Mouse (Mus musculus) cerebellum, postnatal 10 days (tissue): ENCODE data around the gene Gm8232.
"Not testable (repeated sequence)": the region's sequence is repeated elsewhere in the genome, so short reads cannot be mapped to it uniquely, and the experiment has no call there.

Experiments used
- DNase-seq, 2 experiments: peaks; one replicate each; pipeline ENCODE4 v3.0.0; 2021; ENCODE audit warnings: mixed read lengths in 2 of 2

The Gm8232 gene

DNA sequence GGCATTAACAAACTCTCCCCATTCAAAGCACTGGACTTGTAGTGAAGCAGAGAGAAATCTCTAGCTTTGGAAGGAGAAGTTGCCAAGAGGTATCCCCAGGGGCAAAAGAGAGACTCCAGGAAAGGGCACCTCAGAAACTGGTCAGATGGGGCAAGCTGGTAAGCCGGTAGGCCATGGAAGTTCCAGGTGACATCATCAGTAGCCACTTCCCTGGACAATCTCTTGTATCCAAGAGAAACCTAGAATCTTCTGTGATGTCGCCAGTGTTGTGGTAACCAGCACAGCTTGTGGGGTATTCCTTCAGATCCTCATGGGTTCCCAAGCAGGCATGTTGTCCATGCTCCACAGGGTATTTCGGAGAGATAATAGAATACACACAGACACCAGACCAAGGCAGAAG lies at the start of gene Gm8232:
Gm8232 (plus strand) TSS at position 301 of the 400 bp plus-strand sequence.
- not testable (repeated sequence) for DNase-seq

DNA sequence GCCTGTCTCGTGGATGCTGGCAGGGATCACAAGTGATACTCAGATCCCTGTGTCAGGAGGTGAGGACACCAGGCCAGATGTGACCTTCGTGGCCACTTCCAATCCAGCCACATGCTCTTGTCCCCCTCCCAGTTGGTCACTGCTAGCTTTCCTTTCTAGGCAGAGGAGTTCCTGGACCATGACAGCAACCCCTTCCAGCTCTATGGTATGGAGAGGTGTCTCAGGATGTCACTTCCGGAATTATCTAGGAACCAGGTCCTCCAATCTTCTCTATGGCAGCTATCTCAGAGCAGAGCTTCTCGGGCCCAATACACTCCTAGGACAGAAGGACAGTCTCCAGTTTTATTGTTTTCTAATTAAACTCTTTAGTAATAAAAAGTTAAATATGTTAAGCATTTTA lies 49.2 kb upstream of the Gm8232 start:
- DNase-seq = not testable (repeated sequence)

DNA sequence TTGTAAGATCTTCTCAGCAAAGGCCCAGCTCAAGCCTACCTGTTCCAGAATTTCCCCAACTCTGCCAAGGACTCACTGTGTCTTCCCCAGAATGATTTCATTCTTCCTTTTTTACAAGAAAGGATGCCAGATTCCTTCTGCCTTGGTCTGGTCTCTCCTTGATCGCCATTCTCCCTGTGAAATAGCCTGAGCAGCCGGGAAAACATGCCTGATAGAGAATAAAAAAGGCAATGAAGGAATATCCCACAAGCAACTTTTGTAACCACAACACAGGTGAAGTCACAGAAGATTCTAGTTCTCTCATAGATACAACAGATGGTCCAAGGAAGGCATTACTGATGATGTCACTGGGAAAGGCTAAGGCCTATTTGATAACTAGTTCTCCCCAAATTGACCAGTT lies 22.8 kb upstream of the Gm8232 start, which contains the start of gene Gm3371:
Gm3371 (minus strand) TSS at position 101 of the 400 bp plus-strand sequence.
- not testable (repeated sequence) for DNase-seq
